Mouse (Mus musculus): ENCODE results near the gene Nhej1. TPM values are rescaled to one million over a fixed set of nuclear protein-coding genes. Genes with fewer than 3 reads are reported as not detected.
A peak's percentile ranks its signal among the peaks of the same experiment; 100 is the strongest.

Nhej1 gene
- polyA plus RNA-seq, 1 experiment from 2014 or later: 6.6 TPM

DNA sequence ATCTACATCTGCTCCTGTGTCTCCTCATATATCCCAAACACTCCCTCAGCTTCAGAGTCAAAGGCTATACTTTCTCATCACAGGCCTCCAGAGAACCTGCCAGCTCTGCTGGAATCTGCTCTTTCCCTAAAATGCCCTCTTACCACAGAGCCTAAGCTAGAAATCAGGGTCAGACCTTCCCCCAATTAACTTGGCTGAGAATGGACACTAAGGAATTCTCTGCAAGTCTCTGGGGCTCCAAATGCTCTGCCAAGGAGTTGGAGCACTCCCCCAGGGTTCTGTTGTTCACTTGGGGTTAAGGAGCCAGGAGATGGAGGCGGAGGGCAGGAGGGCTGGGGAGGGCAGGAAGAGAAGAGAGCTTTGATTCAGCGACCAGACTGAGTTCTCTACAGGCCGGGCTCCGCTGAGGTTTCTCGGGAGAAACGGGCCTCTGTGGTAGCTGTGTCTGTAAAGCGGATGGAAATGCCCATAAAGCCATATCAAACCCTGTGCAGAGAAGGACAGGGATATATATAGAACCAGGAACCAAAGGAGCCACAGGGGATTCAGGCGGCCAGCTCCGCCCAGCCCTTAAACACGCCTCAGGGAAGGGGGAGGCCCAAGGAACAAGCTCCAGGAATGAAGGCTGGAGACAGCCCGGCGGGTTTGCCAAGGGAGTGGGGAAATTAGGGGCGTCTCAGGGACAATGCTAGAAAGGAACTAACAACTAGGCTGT is 109.3 kb downstream of the Nhej1 start:
- Histone ChIP-seq H3K4me1 (ENCODE audit: insufficient read depth, low read depth, low read length) (peaks cover 6% of the 10 kb centered on the region; the same call in 1 of the 2 replicates), H3K9ac (replicated peaks; ENCODE audit: low read depth) (no peak overlapping the region), H3K4me2 (replicated peaks; ENCODE audit: low read depth, low read length) (peak overlapping the region; percentile 17), H3K27ac (ENCODE audit: low read length) (no peak overlapping the region), H3K4me3 (ENCODE audit: low read depth, low read length) (no peak overlapping the region), H3K27me3 (replicated peaks; ENCODE audit: insufficient read depth, low read length) (no peaks in the 10 kb centered on the region), H3K36me3 (ENCODE audit: insufficient read depth, low read length) (no peaks in the 10 kb centered on the region), H3K9me3 (ENCODE audit: low read length) (no peaks in the 10 kb centered on the region)
- WGBS: 23% methylated on average over 13 of the region's 13 CpGs
- TF ChIP-seq CTCF (IDR thresholded peaks at IDR 0.05): no peak
- no peak for TF ChIP-seq EP300 (IDR thresholded peaks at IDR 0.05)
- ATAC-seq: no peak; the same call in 1 of the 2 replicates
- peak; percentile 50 for DNase-seq (ENCODE audit: low spot score)

DNA sequence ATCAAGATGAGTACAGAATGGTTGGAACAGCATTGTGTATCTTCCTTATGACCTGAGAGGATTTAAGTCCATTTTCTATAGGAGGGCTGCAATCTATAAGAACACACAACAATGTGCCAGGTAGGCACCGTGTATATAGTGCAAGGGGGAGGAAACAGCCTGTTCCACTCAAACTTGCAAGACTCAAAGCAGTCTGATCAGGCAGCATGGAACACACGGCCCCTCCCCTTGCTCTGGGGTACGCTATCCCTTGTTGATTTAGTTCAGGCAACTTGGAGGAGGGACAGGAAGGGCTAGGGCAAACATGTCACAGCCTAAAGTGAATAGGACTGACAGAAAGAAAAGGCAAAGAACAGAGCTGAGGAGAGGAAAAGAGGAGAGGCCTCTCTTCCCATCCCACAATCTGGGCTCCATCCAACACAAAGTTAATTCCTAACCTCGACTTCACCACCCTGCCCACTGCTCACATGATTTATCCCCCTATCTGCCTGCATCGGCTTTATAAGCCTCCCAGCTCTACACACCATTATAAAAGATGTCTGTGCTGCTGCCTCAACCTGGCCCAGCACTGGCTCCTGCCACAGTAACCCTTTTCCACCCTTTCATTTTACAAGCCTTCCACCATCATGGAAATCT is 110.7 kb downstream of the Nhej1 start:
- Histone ChIP-seq H3K4me3 (ENCODE audit: low read depth, low read length) (no peak overlapping the region), H3K4me2 (replicated peaks; ENCODE audit: low read depth, low read length) (no peak overlapping the region), H3K9ac (replicated peaks; ENCODE audit: low read depth) (no peak overlapping the region), H3K27ac (ENCODE audit: low read length) (no peak overlapping the region), H3K27me3 (replicated peaks; ENCODE audit: insufficient read depth, low read length) (no peaks in the 10 kb centered on the region), H3K4me1 (ENCODE audit: insufficient read depth, low read depth, low read length) (peaks cover 6% of the 10 kb centered on the region; the same call in 1 of the 2 replicates), H3K36me3 (ENCODE audit: insufficient read depth, low read length) (no peaks in the 10 kb centered on the region), H3K9me3 (ENCODE audit: low read length) (no peaks in the 10 kb centered on the region)
- no peak for ATAC-seq
- DNase-seq (ENCODE audit: low spot score): peak; percentile 9
- WGBS: 19% methylated on average over 5 of the region's 5 CpGs
- TF ChIP-seq EP300 (IDR thresholded peaks at IDR 0.05): no peak

GRCm38 (mm10) chr1:75010817-75011216 is 114.2 kb downstream of the Nhej1 start:
- DNase-seq (ENCODE audit: low spot score) (no peak), ATAC-seq (no peak)
- Histone ChIP-seq H3K9ac (replicated peaks; ENCODE audit: low read depth) (no peak overlapping the region), H3K4me3 (ENCODE audit: low read depth, low read length) (no peak overlapping the region), H3K4me1 (ENCODE audit: insufficient read depth, low read depth, low read length) (peaks cover 3% of the 10 kb centered on the region; the same call in 1 of the 2 replicates), H3K27me3 (replicated peaks; ENCODE audit: insufficient read depth, low read length) (no peaks in the 10 kb centered on the region), H3K4me2 (replicated peaks; ENCODE audit: low read depth, low read length) (no peak overlapping the region), H3K27ac (ENCODE audit: low read length) (no peak overlapping the region), H3K9me3 (ENCODE audit: low read length) (no peaks in the 10 kb centered on the region), H3K36me3 (ENCODE audit: insufficient read depth, low read length) (no peaks in the 10 kb centered on the region)
- TF ChIP-seq CTCF (IDR thresholded peaks at IDR 0.05) (no peak), EP300 (IDR thresholded peaks at IDR 0.05) (no peak)

DNA sequence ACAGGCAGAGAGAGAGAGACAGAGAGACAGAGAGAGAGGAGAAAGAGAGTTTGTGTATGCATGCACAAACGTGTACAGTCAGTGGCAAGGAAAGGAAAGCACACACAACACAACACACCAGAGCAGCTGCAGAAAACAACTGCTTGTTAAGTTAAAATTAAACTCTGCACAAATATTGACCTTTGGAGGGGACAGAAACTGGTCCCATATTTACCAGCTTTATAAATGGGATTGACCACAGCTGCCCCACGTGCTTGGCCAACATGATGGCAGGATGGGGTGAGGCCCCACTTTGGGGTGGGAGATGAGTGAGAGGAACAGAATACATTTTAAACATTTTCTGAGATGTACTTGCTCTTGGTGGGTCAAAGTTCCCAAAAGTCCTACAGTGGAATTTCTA is 114.8 kb downstream of the Nhej1 start:
- Histone ChIP-seq H3K36me3 (ENCODE audit: insufficient read depth, low read length) (no peaks in the 10 kb centered on the region), H3K4me2 (replicated peaks; ENCODE audit: low read depth, low read length) (no peak overlapping the region), H3K9ac (replicated peaks; ENCODE audit: low read depth) (no peak overlapping the region), H3K4me1 (ENCODE audit: insufficient read depth, low read depth, low read length) (peaks cover 3% of the 10 kb centered on the region; the same call in 1 of the 2 replicates), H3K27me3 (replicated peaks; ENCODE audit: insufficient read depth, low read length) (no peaks in the 10 kb centered on the region), H3K9me3 (ENCODE audit: low read length) (no peaks in the 10 kb centered on the region), H3K27ac (ENCODE audit: low read length) (no peak overlapping the region), H3K4me3 (ENCODE audit: low read depth, low read length) (no peak overlapping the region)
- 37% methylated on average over 2 of the region's 2 CpGs for WGBS
- ATAC-seq (no peak), DNase-seq (ENCODE audit: low spot score) (no peak)
- TF ChIP-seq CTCF (IDR thresholded peaks at IDR 0.05): no peak
- no peak for TF ChIP-seq EP300 (IDR thresholded peaks at IDR 0.05)

DNA sequence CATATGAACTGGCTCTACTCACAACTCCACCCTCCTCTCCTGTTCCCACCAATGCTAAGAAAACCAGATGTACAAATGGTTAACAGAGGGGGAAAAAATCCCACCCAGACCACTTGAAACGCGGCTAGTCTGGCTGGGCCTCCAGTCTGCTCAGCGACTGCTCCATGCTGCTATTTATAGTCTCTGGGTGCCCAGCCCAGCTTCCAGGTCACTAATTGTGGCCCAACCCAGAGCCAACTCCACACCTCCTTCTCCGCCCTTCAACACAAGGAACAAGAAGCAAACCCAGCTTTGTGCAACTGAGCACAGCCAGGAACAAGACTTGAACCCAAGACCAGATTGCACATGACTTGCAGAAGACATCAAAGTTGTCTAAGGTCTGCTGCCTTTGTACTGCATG is 119.0 kb downstream of the Nhej1 start:
- Histone ChIP-seq H3K36me3 (ENCODE audit: insufficient read depth, low read length) (no peaks in the 10 kb centered on the region), H3K9me3 (ENCODE audit: low read length) (no peaks in the 10 kb centered on the region), H3K27me3 (replicated peaks; ENCODE audit: insufficient read depth, low read length) (no peaks in the 10 kb centered on the region), H3K9ac (replicated peaks; ENCODE audit: low read depth) (no peak overlapping the region), H3K4me1 (ENCODE audit: insufficient read depth, low read depth, low read length) (peaks cover 3% of the 10 kb centered on the region; the same call in 1 of the 2 replicates), H3K27ac (ENCODE audit: low read length) (no peak overlapping the region), H3K4me2 (replicated peaks; ENCODE audit: low read depth, low read length) (no peak overlapping the region), H3K4me3 (ENCODE audit: low read depth, low read length) (no peak overlapping the region)
- DNase-seq (ENCODE audit: low spot score) (peak; percentile 12), ATAC-seq (no peak)
- TF ChIP-seq CTCF (IDR thresholded peaks at IDR 0.05) (no peak), EP300 (IDR thresholded peaks at IDR 0.05) (no peak)
- 30% methylated on average over 4 of the region's 4 CpGs for WGBS

GRCm38 (mm10) chr1:75001183-75001582 is 123.8 kb downstream of the Nhej1 start:
- 35% methylated on average over 6 of the region's 6 CpGs for WGBS
- Histone ChIP-seq H3K9ac (replicated peaks; ENCODE audit: low read depth) (no peak overlapping the region), H3K9me3 (ENCODE audit: low read length) (no peaks in the 10 kb centered on the region), H3K4me1 (ENCODE audit: insufficient read depth, low read depth, low read length) (peaks cover 3% of the 10 kb centered on the region; the same call in 1 of the 2 replicates), H3K27me3 (replicated peaks; ENCODE audit: insufficient read depth, low read length) (no peaks in the 10 kb centered on the region), H3K36me3 (ENCODE audit: insufficient read depth, low read length) (no peaks in the 10 kb centered on the region), H3K27ac (ENCODE audit: low read length) (no peak overlapping the region), H3K4me2 (replicated peaks; ENCODE audit: low read depth, low read length) (no peak overlapping the region), H3K4me3 (ENCODE audit: low read depth, low read length) (no peak overlapping the region)
- TF ChIP-seq EP300 (IDR thresholded peaks at IDR 0.05): no peak
- TF ChIP-seq CTCF (IDR thresholded peaks at IDR 0.05): no peak
- DNase-seq (ENCODE audit: low spot score): no peak
- no peak for ATAC-seq

Data from lung, postnatal 0 days (tissue).